Mouse (Mus musculus): Measurements from ENCODE around the gene Cfap43. TPM values are rescaled to one million over a fixed set of nuclear protein-coding genes. Genes with fewer than 3 reads are reported as not detected.

Gene Cfap43
- polyA plus RNA-seq, 1 experiment from 2014 or later, result 0.19 TPM

DNA sequence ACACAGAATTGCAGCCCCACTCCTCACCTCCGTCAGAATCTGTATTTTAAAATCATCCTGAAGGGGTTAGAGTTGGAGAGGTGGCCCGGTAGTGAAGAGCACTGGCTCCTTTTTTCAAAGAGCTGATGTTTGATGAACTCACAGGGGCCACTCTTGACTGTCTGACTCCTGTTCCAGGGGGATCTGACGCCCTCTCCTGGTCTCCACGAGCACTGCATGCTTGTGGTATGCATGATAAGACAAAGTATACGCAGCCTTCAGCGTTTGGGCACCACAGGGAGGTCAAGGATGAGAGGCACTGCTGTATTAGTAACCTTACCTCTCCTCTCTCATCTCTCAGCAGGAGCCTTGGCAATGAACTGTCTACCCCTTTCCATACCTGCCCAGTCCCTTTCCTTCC, 19.1 kb downstream of the Cfap43 start:
- H3K4me3 ChIP-seq (ENCODE audit: low read depth, low read length), result no peak overlapping the region
- 66% methylated on average over 6 of the region's 6 CpGs for WGBS
- DNase-seq (ENCODE audit: low spot score) (no peak), ATAC-seq (ENCODE audit: insufficient read depth, low FRiP score, low TSS enrichment) (no peak)
- no peaks in the 10 kb centered on the region; the same call in 1 of the 2 replicates for H3K4me1 ChIP-seq (ENCODE audit: control insufficient read depth, insufficient read depth, low read length)
- H3K27ac ChIP-seq (ENCODE audit: low read depth, low read length), result no peak overlapping the region
- H3K9ac ChIP-seq (ENCODE audit: low read length), result no peak overlapping the region
- no peaks in the 10 kb centered on the region for H3K9me3 ChIP-seq (ENCODE audit: control insufficient read depth, low read length)
- no peaks in the 10 kb centered on the region for H3K27me3 ChIP-seq (ENCODE audit: control insufficient read depth, insufficient read depth, low read length)
- peaks cover 9% of the 10 kb centered on the region for H3K36me3 ChIP-seq (ENCODE audit: control insufficient read depth, insufficient read depth, low read length)
- H3K4me2 ChIP-seq (ENCODE audit: low read depth), result no peak overlapping the region

DNA sequence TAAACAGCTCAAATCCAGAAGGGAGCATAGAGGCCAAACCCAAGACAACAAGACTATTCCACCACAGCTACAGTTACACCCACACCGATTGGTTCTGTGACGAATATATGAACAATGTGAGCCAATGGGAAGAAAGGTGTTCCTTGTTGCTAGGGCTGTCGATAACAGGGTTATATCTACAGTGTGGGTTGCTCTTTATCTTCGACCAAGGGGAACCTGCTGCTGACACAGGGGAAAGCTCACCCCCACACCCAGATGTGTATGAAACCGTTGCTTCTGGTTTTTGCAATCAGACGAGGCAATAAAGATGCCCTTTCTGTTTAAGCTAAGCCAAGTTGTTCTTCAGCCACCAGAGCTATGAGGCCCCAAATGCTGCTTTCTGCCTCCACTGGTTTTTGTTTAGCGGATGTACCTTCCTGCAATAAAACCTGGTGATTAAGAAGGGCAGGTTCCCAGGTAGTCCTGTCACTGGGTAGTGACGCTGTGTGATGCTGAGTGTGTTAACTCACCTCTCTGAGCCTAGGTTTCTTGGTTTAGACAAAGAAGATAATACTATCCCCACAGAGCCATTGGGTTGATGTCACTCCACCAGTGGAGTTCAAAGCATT, 20.5 kb downstream of the Cfap43 start:
- peaks cover 9% of the 10 kb centered on the region for H3K36me3 ChIP-seq (ENCODE audit: control insufficient read depth, insufficient read depth, low read length)
- no peaks in the 10 kb centered on the region for H3K9me3 ChIP-seq (ENCODE audit: control insufficient read depth, low read length)
- ATAC-seq (ENCODE audit: insufficient read depth, low FRiP score, low TSS enrichment) (no peak), DNase-seq (ENCODE audit: low spot score) (no peak)
- no peak overlapping the region for H3K4me2 ChIP-seq (ENCODE audit: low read depth)
- H3K27me3 ChIP-seq (ENCODE audit: control insufficient read depth, insufficient read depth, low read length), result no peaks in the 10 kb centered on the region
- no peaks in the 10 kb centered on the region for H3K4me1 ChIP-seq (ENCODE audit: control insufficient read depth, insufficient read depth, low read length)
- no peak overlapping the region for H3K27ac ChIP-seq (ENCODE audit: low read depth, low read length)
- H3K4me3 ChIP-seq (ENCODE audit: low read depth, low read length), result no peak overlapping the region
- H3K9ac ChIP-seq (ENCODE audit: low read length), result no peak overlapping the region
- 93% methylated on average over 8 of the region's 8 CpGs for WGBS

GRCm38 (mm10) chr19:47893092-47893491, 26.0 kb downstream of the Cfap43 start:
- no peak for ATAC-seq (ENCODE audit: insufficient read depth, low FRiP score, low TSS enrichment)

GRCm38 (mm10) chr19:47891562-47892312, 27.4 kb downstream of the Cfap43 start:
- H3K9ac ChIP-seq (ENCODE audit: low read length), result no peak overlapping the region
- H3K27me3 ChIP-seq (ENCODE audit: control insufficient read depth, insufficient read depth, low read length), result no peaks in the 10 kb centered on the region
- H3K27ac ChIP-seq (ENCODE audit: low read depth, low read length), result no peak overlapping the region
- ATAC-seq (ENCODE audit: insufficient read depth, low FRiP score, low TSS enrichment) (no peak), DNase-seq (ENCODE audit: low spot score) (no peak)
- no peak overlapping the region for H3K4me2 ChIP-seq (ENCODE audit: low read depth)
- no peak overlapping the region for H3K4me3 ChIP-seq (ENCODE audit: low read depth, low read length)
- WGBS, result 78% methylated on average over 11 of the region's 11 CpGs
- peaks cover 8% of the 10 kb centered on the region for H3K36me3 ChIP-seq (ENCODE audit: control insufficient read depth, insufficient read depth, low read length)
- no peaks in the 10 kb centered on the region for H3K9me3 ChIP-seq (ENCODE audit: control insufficient read depth, low read length)
- no peaks in the 10 kb centered on the region for H3K4me1 ChIP-seq (ENCODE audit: control insufficient read depth, insufficient read depth, low read length)

More at GRCm38 (mm10) chr19:47893092-47893491, 26.0 kb downstream of the Cfap43 start:
- Histone ChIP-seq H3K36me3 (ENCODE audit: control insufficient read depth, insufficient read depth, low read length) (peaks cover 9% of the 10 kb centered on the region), H3K4me1 (ENCODE audit: control insufficient read depth, insufficient read depth, low read length) (no peaks in the 10 kb centered on the region), H3K4me2 (ENCODE audit: low read depth) (no peak overlapping the region), H3K9me3 (ENCODE audit: control insufficient read depth, low read length) (no peaks in the 10 kb centered on the region), H3K4me3 (ENCODE audit: low read depth, low read length) (no peak overlapping the region), H3K9ac (ENCODE audit: low read length) (no peak overlapping the region), H3K27me3 (ENCODE audit: control insufficient read depth, insufficient read depth, low read length) (no peaks in the 10 kb centered on the region), H3K27ac (ENCODE audit: low read depth, low read length) (no peak overlapping the region)
- WGBS, result 95% methylated on average over 6 of the region's 6 CpGs
- DNase-seq (ENCODE audit: low spot score), result no peak

GRCm38 (mm10) chr19:47890489-47891130, 28.5 kb downstream of the Cfap43 start:
- Histone ChIP-seq H3K36me3 (ENCODE audit: control insufficient read depth, insufficient read depth, low read length) (peaks cover 2% of the 10 kb centered on the region), H3K27ac (ENCODE audit: low read depth, low read length) (no peak overlapping the region), H3K4me2 (ENCODE audit: low read depth) (no peak overlapping the region), H3K4me1 (ENCODE audit: control insufficient read depth, insufficient read depth, low read length) (no peaks in the 10 kb centered on the region), H3K9ac (ENCODE audit: low read length) (no peak overlapping the region), H3K9me3 (ENCODE audit: control insufficient read depth, low read length) (no peaks in the 10 kb centered on the region), H3K4me3 (ENCODE audit: low read depth, low read length) (no peak overlapping the region), H3K27me3 (ENCODE audit: control insufficient read depth, insufficient read depth, low read length) (no peaks in the 10 kb centered on the region)
- 72% methylated on average over 10 of the region's 10 CpGs for WGBS
- ATAC-seq (ENCODE audit: insufficient read depth, low FRiP score, low TSS enrichment), result no peak
- DNase-seq (ENCODE audit: low spot score), result no peak

DNA sequence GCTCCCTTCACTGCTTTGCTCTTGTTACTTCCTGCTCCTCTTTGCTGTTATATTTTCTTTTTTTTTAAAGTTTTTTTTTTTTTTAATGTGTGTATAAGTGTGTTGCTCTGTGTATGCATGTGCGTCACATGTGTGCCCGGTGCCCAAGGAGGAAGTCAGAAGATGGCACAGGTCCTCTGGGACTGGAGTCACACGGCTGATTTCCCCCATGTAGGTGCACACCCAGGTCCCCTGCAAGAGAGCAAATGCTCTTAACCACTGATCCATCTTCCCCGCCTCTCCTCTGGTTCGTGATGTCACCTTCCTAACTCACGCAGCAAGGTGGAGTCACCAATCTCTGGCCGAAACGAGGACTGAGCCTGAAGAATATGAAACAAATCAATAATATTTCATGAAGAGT, 31.1 kb downstream of the Cfap43 start:
- no peak overlapping the region for H3K27ac ChIP-seq (ENCODE audit: low read depth, low read length)
- 91% methylated on average over 8 of the region's 8 CpGs for WGBS
- H3K9ac ChIP-seq (ENCODE audit: low read length), result no peak overlapping the region
- no peak overlapping the region for H3K4me3 ChIP-seq (ENCODE audit: low read depth, low read length)
- ATAC-seq (ENCODE audit: insufficient read depth, low FRiP score, low TSS enrichment) (no peak), DNase-seq (ENCODE audit: low spot score) (no peak)
- no peaks in the 10 kb centered on the region for H3K9me3 ChIP-seq (ENCODE audit: control insufficient read depth, low read length)
- no peak overlapping the region for H3K4me2 ChIP-seq (ENCODE audit: low read depth)
- H3K36me3 ChIP-seq (ENCODE audit: control insufficient read depth, insufficient read depth, low read length), result no peaks in the 10 kb centered on the region
- H3K4me1 ChIP-seq (ENCODE audit: control insufficient read depth, insufficient read depth, low read length), result no peaks in the 10 kb centered on the region
- H3K27me3 ChIP-seq (ENCODE audit: control insufficient read depth, insufficient read depth, low read length), result no peaks in the 10 kb centered on the region

GRCm38 (mm10) chr19:47887417-47887816, 31.7 kb downstream of the Cfap43 start:
- H3K4me2 ChIP-seq (ENCODE audit: low read depth), result no peak overlapping the region
- 89% methylated on average over 10 of the region's 10 CpGs for WGBS

DNA sequence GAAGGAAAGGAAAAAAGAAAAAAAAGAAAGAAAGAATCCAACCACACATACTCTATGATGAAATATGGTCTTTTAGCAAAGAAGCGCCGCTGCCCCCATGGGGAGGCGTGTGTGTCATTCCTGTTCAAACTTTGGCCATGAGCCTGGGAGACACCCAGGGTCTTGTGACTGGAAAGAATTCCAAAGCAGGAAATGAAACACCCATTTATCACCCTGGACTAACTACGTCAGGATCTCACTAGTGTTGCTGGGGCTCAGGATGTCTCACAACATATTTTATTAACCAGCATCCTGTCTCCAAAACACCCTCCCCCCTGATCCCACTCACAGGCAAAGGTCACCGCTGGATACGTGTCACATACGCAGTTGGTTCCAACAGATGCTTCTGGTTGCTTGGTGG, 32.5 kb downstream of the Cfap43 start:
- no peak for ATAC-seq (ENCODE audit: insufficient read depth, low FRiP score, low TSS enrichment)
- WGBS, result 75% methylated on average over 7 of the region's 7 CpGs
- Histone ChIP-seq H3K27ac (ENCODE audit: low read depth, low read length) (no peak overlapping the region), H3K9ac (ENCODE audit: low read length) (no peak overlapping the region), H3K4me3 (ENCODE audit: low read depth, low read length) (no peak overlapping the region), H3K36me3 (ENCODE audit: control insufficient read depth, insufficient read depth, low read length) (no peaks in the 10 kb centered on the region), H3K9me3 (ENCODE audit: control insufficient read depth, low read length) (no peaks in the 10 kb centered on the region), H3K27me3 (ENCODE audit: control insufficient read depth, insufficient read depth, low read length) (no peaks in the 10 kb centered on the region), H3K4me2 (ENCODE audit: low read depth) (no peak overlapping the region), H3K4me1 (ENCODE audit: control insufficient read depth, insufficient read depth, low read length) (no peaks in the 10 kb centered on the region)
- no peak for DNase-seq (ENCODE audit: low spot score)

More at GRCm38 (mm10) chr19:47887417-47887816, 31.7 kb downstream of the Cfap43 start:
- H3K9ac ChIP-seq (ENCODE audit: low read length), result no peak overlapping the region
- no peak for ATAC-seq (ENCODE audit: insufficient read depth, low FRiP score, low TSS enrichment)
- no peak for DNase-seq (ENCODE audit: low spot score)
- H3K36me3 ChIP-seq (ENCODE audit: control insufficient read depth, insufficient read depth, low read length), result no peaks in the 10 kb centered on the region
- H3K27ac ChIP-seq (ENCODE audit: low read depth, low read length), result no peak overlapping the region
- no peaks in the 10 kb centered on the region for H3K9me3 ChIP-seq (ENCODE audit: control insufficient read depth, low read length)
- H3K27me3 ChIP-seq (ENCODE audit: control insufficient read depth, insufficient read depth, low read length), result no peaks in the 10 kb centered on the region
- H3K4me3 ChIP-seq (ENCODE audit: low read depth, low read length), result no peak overlapping the region
- H3K4me1 ChIP-seq (ENCODE audit: control insufficient read depth, insufficient read depth, low read length), result no peaks in the 10 kb centered on the region
